Mouse (Mus musculus): Measurements from ENCODE around the gene Ints7.

GRCm38 (mm10) chr1:191642903-191643302 is 67.5 kb downstream of the Ints7 start:
- TF ChIP-seq POLR2A (IDR thresholded peaks at IDR 0.05; ENCODE audit: borderline replicate concordance, extremely low read depth, low read depth, low read length) (no peak), CTCF (IDR thresholded peaks at IDR 0.05; ENCODE audit: insufficient read depth, low read length) (no peak)
